Mouse (Mus musculus): ENCODE measurements around the gene Riok1. TPM values are rescaled to one million over a fixed set of nuclear protein-coding genes. Genes with fewer than 3 reads are reported as not detected.

Riok1 gene
- polyA plus RNA-seq, 1 experiment from 2014 or later, result 52.2 TPM

- H3K27ac ChIP-seq (replicated peaks), result no peak overlapping the region
- no peaks in the 10 kb centered on the region for H3K36me3 ChIP-seq
- no peak overlapping the region for H3K4me2 ChIP-seq (replicated peaks)
- H3K9me3 ChIP-seq (replicated peaks), result no peaks in the 10 kb centered on the region
- no peak overlapping the region for H3K4me3 ChIP-seq (replicated peaks)
- no peak for ATAC-seq (ENCODE audit: insufficient number of reproducible peaks, low FRiP score, low TSS enrichment, low read depth)
- no peak overlapping the region for H3K9ac ChIP-seq
- no peaks in the 10 kb centered on the region for H3K4me1 ChIP-seq
- no peaks in the 10 kb centered on the region for H3K27me3 ChIP-seq
- 84% methylated on average over 6 of the region's 6 CpGs for WGBS
Measured at GRCm38 (mm10) chr13:38089449-38089848, 52.7 kb downstream of the Riok1 start.

GRCm38 (mm10) chr13:38089871-38090270, 53.1 kb downstream of the Riok1 start:
- Histone ChIP-seq H3K9ac (no peak overlapping the region), H3K4me1 (no peaks in the 10 kb centered on the region), H3K36me3 (no peaks in the 10 kb centered on the region), H3K4me2 (replicated peaks) (no peak overlapping the region), H3K27me3 (no peaks in the 10 kb centered on the region), H3K9me3 (replicated peaks) (no peaks in the 10 kb centered on the region), H3K4me3 (replicated peaks) (no peak overlapping the region), H3K27ac (replicated peaks) (no peak overlapping the region)
- ATAC-seq (ENCODE audit: insufficient number of reproducible peaks, low FRiP score, low TSS enrichment, low read depth), result no peak
- WGBS, result 60% methylated on average over 4 of the region's 4 CpGs

DNA sequence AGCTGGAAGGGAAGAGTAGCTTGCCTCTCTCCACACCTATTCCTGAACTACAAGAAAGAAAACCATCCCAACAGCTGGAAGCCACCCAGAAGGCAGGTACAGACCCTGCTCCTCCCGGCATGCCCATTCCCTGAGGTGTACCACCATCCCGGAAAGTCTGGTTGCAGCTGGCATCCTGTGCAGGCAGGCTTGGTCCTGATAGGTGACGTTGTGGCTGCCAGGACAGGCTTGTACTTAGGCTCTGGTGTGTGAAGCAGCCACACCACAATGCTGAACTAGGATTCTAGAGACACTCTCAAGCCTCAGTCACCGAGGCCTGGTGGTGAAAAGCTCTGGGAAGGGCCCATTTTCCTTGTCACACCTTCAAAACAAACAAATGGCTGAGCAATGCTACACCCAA, 59.4 kb downstream of the Riok1 start:
- no peak overlapping the region for H3K4me2 ChIP-seq (replicated peaks)
- H3K4me3 ChIP-seq (replicated peaks), result no peak overlapping the region
- no peaks in the 10 kb centered on the region for H3K9me3 ChIP-seq (replicated peaks)
- H3K27me3 ChIP-seq, result no peaks in the 10 kb centered on the region
- WGBS, result 46% methylated on average over 4 of the region's 4 CpGs
- no peaks in the 10 kb centered on the region for H3K36me3 ChIP-seq
- 0 out of 2 replicates have a peak, but pooled peaks cover 6% of the 10 kb centered on the region for H3K4me1 ChIP-seq
- ATAC-seq (ENCODE audit: insufficient number of reproducible peaks, low FRiP score, low TSS enrichment, low read depth), result no peak
- peak overlapping the region; percentile 39; the same call in 1 of the 2 replicates for H3K27ac ChIP-seq (replicated peaks)
- no peak overlapping the region for H3K9ac ChIP-seq

DNA sequence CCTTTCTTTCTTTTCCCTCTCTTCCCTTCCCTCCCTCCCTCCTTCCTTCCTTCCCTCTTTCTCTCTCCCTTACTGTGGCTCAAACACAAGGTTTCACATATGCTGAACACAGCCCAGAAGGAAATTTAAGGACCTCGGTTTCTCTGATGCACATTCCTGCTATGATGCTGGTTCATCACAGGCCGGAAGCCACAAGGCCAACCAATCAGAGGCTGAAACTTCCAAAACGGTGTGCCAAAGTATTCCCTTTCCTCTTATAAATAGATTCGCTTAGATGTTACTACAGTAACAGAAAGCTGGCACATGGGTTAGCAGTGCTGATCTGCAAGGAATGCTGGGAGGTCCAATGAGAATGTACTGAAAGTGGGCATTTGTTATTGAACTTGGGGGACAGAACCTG, 66.6 kb downstream of the Riok1 start:
- H3K27me3 ChIP-seq, result no peaks in the 10 kb centered on the region
- H3K4me2 ChIP-seq (replicated peaks), result no peak overlapping the region
- no peak overlapping the region for H3K9ac ChIP-seq
- 52% methylated on average over 4 of the region's 4 CpGs for WGBS
- no peaks in the 10 kb centered on the region for H3K36me3 ChIP-seq
- no peak overlapping the region for H3K4me3 ChIP-seq (replicated peaks)
- no peak for ATAC-seq (ENCODE audit: insufficient number of reproducible peaks, low FRiP score, low TSS enrichment, low read depth)
- H3K4me1 ChIP-seq, result 0 out of 2 replicates have a peak, but pooled peaks cover 4% of the 10 kb centered on the region
- no peaks in the 10 kb centered on the region for H3K9me3 ChIP-seq (replicated peaks)
- no peak overlapping the region for H3K27ac ChIP-seq (replicated peaks)

- 87% methylated on average over 10 of the region's 10 CpGs for WGBS
- H3K4me1 ChIP-seq, result 0 out of 2 replicates have a peak, but pooled peaks cover 4% of the 10 kb centered on the region
- ATAC-seq (ENCODE audit: insufficient number of reproducible peaks, low FRiP score, low TSS enrichment, low read depth), result no peak
Measured at GRCm38 (mm10) chr13:38104501-38104900, 67.7 kb downstream of the Riok1 start.

GRCm38 (mm10) chr13:38109081-38109480, 72.3 kb downstream of the Riok1 start:
- Histone ChIP-seq H3K27ac (replicated peaks) (no peak overlapping the region), H3K9ac (no peak overlapping the region), H3K9me3 (replicated peaks) (no peaks in the 10 kb centered on the region), H3K36me3 (no peaks in the 10 kb centered on the region), H3K27me3 (no peaks in the 10 kb centered on the region), H3K4me1 (0 out of 2 replicates have a peak, but pooled peaks cover 4% of the 10 kb centered on the region), H3K4me2 (replicated peaks) (no peak overlapping the region), H3K4me3 (replicated peaks) (no peak overlapping the region)
- no peak for ATAC-seq (ENCODE audit: insufficient number of reproducible peaks, low FRiP score, low TSS enrichment, low read depth)
- 86% methylated on average over 9 of the region's 9 CpGs for WGBS

More at GRCm38 (mm10) chr13:38104501-38104900, 67.7 kb downstream of the Riok1 start:
- H3K36me3 ChIP-seq, result no peaks in the 10 kb centered on the region
- no peak overlapping the region for H3K27ac ChIP-seq (replicated peaks)
- H3K9me3 ChIP-seq (replicated peaks), result no peaks in the 10 kb centered on the region
- H3K4me2 ChIP-seq (replicated peaks), result no peak overlapping the region
- H3K9ac ChIP-seq, result no peak overlapping the region
- H3K4me3 ChIP-seq (replicated peaks), result no peak overlapping the region
- H3K27me3 ChIP-seq, result no peaks in the 10 kb centered on the region

Small RNA genes lying within 50 kb of the gene (microRNA-seq; reads per million reads assigned to microRNA genes)
- not detected for gene Gm27387 (ENCODE audit: borderline number of aligned reads)

Other genes starting within 250 kb of the Riok1 start
- gene Ssr1, start 42.8 kb upstream of the Riok1 start, polyA plus RNA-seq (2015; fragmentation: Nextera tagmentation; extraction: Ambion mirVana), result 130 and 131 TPM in 2 replicates
- 1.5 and 1.6 TPM in 2 replicates for gene Cage1, start 74 bp downstream of the Riok1 start, polyA plus RNA-seq (2015; fragmentation: Nextera tagmentation; extraction: Ambion mirVana)
- gene Dsp, start 114.3 kb downstream of the Riok1 start, polyA plus RNA-seq (2015; fragmentation: Nextera tagmentation; extraction: Ambion mirVana), result 48.5 and 57.2 TPM in 2 replicates
- gene Snrnp48, start 167.9 kb downstream of the Riok1 start, polyA plus RNA-seq (2015; fragmentation: Nextera tagmentation; extraction: Ambion mirVana), result 32.9 and 39.3 TPM in 2 replicates